Mouse (Mus musculus) frontal cortex, postnatal 25 days (tissue): ENCODE measurements at regions not wholly inside any gene's neighbourhood (a gene's known extent, or its start where the extent isn't known, plus 50 kb on each side); places are given as distances from the start of the nearest gene placed in this dataset.

Experiments
- DNase-seq, 2 experiments: peaks; one replicate each; pipeline ENCODE4 v3.0.0; 2022; ENCODE audit warnings: low spot score in 2 of 2

DNA sequence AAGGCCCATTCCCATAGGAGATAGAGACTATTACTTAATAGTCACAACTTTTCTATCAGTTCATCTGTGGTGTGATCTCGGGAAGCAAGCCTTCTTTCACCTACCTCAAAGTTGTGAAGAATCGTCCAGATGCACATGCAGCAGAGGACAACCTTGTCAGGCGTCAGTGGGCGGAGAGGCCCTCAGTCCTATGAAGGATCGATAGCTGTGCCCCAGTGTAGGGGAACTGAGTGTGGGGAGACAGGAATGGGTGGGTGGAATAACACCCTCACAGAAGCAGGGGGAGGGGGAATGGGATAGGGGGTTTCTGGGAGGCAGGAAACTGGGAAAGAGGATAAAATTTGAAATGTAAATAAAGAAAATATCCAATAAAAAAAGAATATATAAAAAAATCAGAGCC lies 133.5 kb upstream of the Nrxn1 start:
- DNase-seq: no peak

DNA sequence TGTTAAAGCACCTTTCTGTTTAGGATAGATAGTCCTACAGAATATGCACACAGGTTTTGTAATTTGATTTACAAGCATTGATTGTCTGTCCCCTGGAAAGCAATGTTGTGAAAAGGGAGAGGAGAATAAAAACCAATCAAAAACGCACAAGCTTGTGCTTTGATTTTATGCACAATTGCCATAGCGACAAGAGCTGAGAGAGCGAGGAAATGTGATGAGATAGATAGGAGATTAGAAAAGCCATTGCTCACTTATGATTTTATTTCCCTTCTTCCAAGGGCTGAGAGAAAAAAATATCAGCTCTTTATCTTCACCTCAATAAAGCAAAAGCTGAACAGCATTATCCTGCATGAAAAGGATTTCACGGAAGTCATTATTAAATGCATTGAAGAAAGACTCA lies 133.0 kb upstream of the Nrxn1 start:
- DNase-seq: no peak

DNA sequence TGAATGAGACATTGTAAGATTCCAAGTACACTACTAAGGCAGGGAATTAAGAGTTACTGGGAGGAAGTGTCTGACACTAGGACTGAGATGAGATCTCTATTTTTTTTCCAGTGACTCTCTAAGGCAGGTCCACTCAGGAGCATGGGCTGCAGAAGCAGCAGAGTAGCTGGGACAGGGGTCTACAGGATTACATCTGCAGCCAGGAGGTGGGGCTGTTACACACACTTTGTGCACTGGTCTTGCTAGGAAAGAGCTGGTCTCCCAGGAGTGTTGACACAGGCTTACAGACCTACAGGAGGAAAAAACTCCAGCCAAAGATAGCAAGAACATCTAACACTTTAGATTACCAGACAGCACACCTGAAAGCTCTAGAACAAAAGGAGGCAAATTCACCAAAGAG lies 123.6 kb upstream of the Nrxn1 start:
- DNase-seq: no peak

DNA sequence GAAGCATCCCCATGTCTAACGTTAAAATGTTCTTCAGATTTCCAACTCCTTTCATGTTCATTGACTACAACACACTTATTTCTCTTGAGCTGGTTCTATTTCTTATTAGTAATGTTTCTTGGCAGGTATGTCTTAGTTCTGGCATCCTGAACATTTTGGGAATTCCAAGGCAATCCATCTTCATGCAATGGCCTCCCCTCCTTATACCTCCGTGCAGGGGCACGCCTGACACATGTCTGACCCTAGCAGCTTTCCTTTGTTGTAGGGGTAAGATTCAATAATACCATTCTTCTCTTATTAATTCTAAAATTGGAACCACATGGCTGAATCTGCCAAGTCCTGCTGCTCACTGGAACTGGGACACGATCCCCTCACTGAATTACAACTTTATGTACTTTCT lies 89.7 kb upstream of the Nrxn1 start:
- DNase-seq: no peak

DNA sequence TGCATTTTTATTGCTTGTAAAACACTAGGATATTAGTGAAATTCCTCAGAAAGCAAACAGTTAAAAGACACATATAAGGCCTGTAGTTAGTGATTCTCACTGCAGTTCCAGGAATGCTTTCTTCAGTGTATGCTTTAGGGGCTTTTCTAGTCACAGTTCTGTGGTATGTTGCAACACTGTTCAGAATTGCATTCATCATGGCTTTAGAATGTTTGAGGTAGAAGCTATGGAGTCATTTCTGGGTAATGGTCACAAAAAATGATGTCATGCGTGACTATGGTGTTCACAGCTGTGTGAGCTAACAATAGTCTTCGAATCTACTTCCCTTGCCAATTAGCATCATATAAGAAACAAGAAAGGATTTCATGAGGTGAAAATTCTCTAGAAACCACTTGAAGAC lies 69.0 kb upstream of the Nrxn1 start:
- DNase-seq: no peak
